Mouse (Mus musculus) left cerebral cortex, postnatal 4 days (tissue): ENCODE measurements around the gene Psmb9. TPM values are rescaled to one million over a fixed set of nuclear protein-coding genes. Genes with fewer than 3 reads are reported as not detected.
"Not testable (repeated sequence)": the region's sequence is repeated elsewhere in the genome, so short reads cannot be mapped to it uniquely, and the experiment has no call there.

Experiments used
- DNase-seq: peaks from one replicate; pipeline ENCODE4 v3.0.0-alpha.2; 2022
- intact Hi-C: fragments of 180-260 bp; cut with DNase I; formaldehyde crosslinking; loops from one replicate; pipeline ENCODE4 v1.15.1; 2025
- total RNA-seq, 2 experiments: library from RNA; stranded (reverse); gene quantifications; 2 replicates each; pipeline ENCODE4 v1.2.3; 2021

Gene Psmb9
- total RNA-seq, 2 experiments from 2014 or later: 0.77 to 1.1 TPM

DNA sequence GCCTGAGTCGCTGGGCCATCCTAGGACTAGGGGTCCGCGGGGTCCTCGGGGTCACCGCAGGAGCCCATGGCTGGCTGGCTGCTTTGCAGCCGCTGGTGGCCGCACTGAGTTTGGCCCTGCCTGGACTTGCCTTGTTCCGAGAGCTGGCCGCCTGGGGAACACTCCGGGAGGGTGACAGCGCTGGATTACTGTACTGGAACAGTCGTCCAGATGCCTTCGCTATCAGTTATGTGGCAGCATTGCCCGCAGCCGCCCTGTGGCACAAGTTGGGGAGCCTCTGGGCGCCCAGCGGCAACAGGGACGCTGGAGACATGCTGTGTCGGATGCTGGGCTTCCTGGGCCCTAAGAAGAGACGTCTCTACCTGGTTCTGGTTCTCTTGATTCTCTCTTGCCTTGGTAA lies 446 bp upstream of the Psmb9 start:
- DNase-seq: peak; percentile 6
- intact Hi-C loops: no loop called here

DNA sequence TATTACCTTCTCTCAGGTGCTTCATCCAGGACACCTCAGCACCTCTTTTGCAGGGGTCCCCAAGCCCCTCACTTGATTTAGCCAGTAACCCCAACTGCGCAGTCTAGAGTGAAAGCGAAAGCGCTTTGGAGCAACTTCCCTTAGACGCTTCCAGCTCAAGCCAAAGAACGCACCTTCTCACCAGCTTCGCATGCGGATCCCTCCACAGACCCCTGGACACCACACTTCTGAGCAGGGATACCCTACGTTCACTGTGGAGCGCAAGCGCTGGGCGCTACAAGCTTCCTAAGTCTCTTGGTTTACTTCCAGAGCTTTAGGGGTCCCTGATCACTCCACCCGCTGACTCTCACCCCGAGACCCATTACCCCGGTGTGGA lies 691 bp downstream of the Psmb9 start:
- no peak for DNase-seq
- intact Hi-C loops: no loop called here

GRCm38 (mm10) chr17:34185526-34185925 lies 2.0 kb downstream of the Psmb9 start:
- intact Hi-C loops: no loop called here
- no peak for DNase-seq

DNA sequence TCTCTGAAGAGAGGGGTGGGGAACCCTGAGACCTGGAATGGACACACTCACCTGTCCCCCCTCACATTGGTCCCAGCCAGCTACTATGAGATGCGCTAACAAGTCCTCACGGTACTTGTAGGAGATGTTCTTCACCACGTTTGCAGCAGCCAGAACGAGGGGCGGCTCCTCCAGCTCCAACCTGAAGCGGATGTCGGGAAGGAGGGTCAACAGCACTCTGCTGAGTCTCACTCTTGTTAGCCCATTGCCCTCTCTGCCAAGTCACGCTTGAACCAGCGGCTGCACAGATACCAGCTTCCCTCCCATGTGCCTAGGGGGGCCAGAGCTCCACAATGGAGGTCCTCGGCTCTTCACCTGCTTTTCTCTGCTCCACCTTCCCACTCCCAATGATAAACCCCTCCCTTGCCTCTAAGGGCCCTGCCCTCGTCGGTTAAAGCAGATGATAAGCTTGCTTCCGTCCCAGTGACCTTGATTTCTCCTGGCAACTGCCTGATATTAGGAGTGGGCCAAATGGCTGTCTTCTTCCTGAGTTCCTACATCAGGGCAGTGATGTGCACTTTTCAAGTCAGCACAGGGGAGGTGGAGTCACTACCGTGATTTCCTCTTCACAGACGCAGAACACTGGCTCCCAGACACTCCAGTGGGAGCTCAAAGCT lies 3.9 kb downstream of the Psmb9 start:
- intact Hi-C loops: no loop called here
- no peak for DNase-seq

GRCm38 (mm10) chr17:34179913-34180859 lies 7.4 kb downstream of the Psmb9 start:
- intact Hi-C loops: no loop called here
- no peak for DNase-seq

GRCm38 (mm10) chr17:34179019-34179418 lies 8.5 kb downstream of the Psmb9 start:
- DNase-seq: no peak
- intact Hi-C loops: no loop called here

DNA sequence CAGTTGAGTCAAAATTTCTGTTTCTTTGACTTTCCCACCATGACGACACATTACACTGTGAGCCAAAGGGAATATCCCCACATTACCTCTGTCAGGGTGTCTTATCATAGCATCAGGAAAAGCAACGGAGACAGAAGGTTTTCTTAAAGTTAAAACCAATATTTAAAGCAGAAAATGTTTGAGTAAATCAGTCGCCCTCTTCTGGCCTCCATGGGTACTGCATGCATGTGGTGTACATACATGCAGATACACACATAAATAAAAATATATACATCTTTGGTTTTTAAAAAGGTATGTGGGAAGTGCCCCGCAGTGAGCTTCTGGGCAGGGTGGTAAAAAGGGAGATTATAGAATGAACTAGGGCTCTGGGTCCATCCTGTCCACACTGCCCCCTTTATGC lies 10.4 kb downstream of the Psmb9 start:
- DNase-seq: no peak
- intact Hi-C loops: no loop called here

DNA sequence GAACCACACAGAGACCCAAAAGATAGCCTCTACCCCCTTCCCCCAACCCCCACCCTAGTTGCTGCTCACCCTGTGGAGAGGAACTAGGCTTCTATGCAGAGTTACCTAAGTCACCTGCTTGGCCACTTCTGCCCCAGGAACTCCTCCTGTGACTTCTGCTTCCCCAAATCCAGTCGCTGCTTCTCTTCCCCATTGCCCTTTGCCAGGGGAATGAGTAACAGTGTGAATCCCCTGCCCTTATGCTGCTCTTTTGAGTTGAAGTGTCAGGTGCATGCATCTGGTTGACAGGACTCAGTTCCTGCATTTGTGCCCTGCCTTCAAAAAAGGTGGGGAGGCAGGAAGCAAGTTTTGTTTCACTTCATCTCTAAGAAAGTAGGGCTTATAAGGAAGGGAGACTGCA lies 13.5 kb downstream of the Psmb9 start:
- intact Hi-C loops: loop anchor here (5.0 kb wide), 2 partner anchors 63 to 173 kb away; partner anchors contain the start of gene H2-Ob

DNA sequence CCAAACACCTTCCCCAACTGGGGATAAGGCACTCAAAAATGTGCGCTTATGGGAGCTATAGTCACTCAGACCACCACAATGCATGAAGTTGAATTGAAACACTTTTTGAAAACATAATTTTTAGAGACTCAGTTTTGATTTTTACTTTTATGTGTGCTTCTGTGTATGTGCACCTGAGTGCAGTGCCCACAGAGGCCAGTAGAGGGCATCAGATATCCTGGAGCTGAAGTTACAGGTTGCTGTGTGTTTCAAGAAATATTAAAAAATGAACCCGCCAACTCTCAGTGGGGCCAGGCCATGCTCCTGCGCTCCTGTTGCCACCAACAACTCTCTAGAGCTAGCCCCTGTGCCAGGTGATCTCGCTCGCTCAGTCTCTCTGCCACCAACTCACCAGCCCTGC lies 15.0 kb downstream of the Psmb9 start:
- intact Hi-C loops: loop anchor here (5.0 kb wide), 2 partner anchors 65 to 175 kb away; partner anchors contain the start of gene H2-Ob
- no peak for DNase-seq

More for the DNA sequence above, 13.5 kb downstream of the Psmb9 start:
- no peak for DNase-seq

DNA sequence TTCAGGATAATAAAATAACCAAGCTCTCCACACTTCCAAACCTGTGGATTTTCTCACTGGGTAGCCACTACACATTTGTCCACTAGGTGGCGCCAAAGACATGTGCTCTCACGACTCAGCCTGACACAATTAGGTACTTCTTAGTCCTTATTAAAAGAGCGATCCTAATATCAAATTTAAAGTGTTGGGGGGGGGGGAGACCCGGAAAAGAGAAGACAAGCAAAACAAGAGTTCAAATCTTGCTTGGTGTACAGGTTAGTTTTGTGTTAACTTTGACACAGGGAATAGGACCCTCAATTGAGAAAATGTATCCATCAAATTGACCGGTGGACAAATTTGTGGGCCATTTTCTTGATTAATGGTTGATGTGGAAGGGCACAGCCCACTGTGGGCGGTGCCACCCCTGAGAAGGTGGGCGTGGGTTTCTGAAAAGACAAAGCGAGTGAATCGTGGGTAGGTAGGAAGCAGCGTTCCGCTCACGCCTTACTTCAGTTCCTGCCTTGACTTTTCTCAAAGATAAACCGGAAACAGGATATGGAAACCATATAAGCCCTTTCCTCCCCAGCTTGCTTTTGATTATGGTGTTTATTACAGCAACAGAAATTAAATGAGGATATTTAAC lies 16.6 kb downstream of the Psmb9 start:
- peak; percentile 72 for DNase-seq
- intact Hi-C loops: loop anchor here (2.0 to 5.0 kb wide), 3 partner anchors 28 to 176 kb away; partner anchors contain the start of gene H2-Ob

DNA sequence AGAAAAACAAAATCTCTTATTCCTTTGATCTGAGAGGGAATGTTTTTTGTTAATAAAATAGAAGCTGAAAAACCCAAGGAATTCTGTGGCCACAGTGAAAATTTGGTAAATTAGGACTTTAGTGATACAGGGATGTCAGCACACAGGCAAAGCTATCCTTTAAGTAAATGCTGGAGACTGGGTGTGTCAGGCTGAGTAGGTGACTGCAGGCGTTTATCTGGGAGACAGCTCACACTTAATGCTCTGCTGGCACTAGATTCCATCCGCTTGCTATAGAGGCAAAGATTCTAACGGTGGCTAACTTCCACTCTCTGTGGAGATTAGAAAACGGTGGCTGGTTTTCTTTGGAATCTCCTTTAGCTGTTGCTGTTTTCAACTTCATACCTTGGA lies 17.1 kb downstream of the Psmb9 start:
- intact Hi-C loops: loop anchor here (2.0 to 5.0 kb wide), 3 partner anchors 28 to 177 kb away; partner anchors contain the start of gene H2-Ob

DNA sequence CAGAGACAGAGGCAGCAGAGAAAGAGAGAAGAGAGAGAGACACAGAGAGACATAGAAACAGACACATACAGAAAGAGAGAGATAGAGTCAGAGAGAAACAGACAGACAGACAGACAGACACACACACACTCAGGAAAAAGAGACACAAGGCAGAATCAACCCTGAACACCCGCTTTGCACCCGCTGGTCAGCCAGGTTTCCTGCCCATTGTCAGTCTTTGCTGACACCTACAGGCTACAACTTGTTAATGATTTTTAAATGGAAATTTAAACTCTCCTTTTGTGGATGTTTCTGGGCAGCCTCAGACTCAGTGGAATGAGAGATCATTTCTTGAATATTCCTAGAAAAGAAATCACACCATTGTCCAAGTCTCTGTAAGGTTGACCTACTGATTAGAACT lies 18.3 kb downstream of the Psmb9 start:
- DNase-seq: peak; percentile 41

More for the DNA sequence above, 17.1 kb downstream of the Psmb9 start:
- no peak for DNase-seq

GRCm38 (mm10) chr17:34165033-34165730 lies 22.4 kb downstream of the Psmb9 start:
- no peak for DNase-seq
- intact Hi-C loops: loop anchor here (5.0 to 10.0 kb wide), 2 partner anchors 60 to 88 kb away; no protein-coding TSS in a partner anchor

More for the DNA sequence above, 18.3 kb downstream of the Psmb9 start:
- intact Hi-C loops: loop anchor here (5.0 to 10.0 kb wide), 2 partner anchors 64 to 92 kb away; no protein-coding TSS in a partner anchor

DNA sequence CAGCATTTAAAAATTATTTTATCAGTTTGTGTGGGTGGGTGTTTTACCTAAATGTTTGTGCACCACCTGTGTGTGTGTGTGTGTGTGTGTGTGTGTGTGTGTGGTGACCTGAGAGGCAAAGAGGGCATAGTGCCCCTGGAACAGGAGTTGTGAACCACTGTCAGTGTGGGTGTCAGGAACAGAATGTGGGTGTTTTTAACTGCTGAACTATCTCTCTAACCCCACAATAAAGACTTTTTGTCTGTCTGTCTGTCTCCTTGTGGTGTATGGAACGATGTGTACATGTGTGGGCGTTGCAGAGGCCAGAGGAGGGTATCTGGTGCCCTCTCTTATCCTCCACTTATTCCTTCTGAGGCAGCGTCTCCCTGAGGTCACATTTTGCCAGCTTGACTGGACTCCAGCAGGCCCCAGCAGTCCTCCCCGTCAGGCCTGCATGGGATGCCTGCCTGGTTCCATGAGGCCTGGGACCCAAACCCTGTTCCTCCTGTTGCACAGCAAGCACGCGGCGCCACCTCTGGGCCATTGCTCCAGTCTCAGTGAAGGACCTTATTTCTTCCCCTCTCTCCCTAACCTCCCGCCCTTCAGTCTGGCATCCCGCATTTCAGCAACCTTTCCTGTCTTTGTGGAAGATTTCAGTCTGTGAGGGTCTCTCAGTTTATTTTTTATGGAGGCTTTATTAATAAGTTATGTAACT lies 23.2 kb downstream of the Psmb9 start:
- DNase-seq: no peak
- intact Hi-C loops: loop anchor here (10.0 kb wide), 1 partner anchor 60 kb away; no protein-coding TSS in a partner anchor

DNA sequence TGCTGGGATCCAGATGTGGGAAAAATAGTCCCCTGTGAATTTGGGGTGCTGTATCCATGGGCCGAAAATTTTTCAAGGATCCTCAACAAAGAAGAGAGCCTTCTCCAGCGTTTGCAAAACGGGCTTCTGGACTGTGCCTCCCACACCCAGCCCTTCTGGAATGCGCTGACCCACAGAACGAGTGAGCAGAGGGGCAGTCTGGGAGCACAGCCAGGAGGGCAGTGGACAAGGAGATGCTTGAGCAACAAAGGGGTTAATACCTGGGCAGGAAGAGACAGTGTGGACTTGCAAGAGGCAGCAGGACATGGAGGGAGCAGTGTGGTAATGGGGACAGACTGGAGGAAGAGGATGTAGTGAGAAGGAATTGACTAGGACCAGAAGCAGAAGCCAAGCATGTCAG lies 32.0 kb downstream of the Psmb9 start:
- intact Hi-C loops: no loop called here
- no peak for DNase-seq

DNA sequence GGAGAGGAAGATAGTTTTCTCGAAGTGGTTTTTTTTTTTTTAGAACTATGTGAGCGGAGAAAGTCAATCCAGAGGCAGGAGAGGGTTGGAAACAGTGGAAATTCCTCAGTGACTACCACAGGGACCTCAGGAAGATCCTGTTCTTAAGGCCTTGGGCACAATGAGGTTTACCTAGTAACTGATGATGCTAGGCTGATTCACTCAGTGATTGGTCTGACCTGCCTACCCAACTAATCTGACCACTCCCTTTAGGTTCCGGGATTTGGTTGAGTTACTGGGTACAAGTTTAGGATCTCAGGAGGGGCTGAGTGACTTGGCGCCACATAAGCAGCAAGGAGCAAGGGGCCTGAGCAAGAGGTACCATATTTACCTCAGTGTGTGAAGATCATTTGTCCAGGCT lies 34.6 kb downstream of the Psmb9 start, which contains the start of gene H2-DMb1:
TSS of gene H2-DMb1 (plus strand) at position 150 of the 400 bp plus-strand sequence.
- DNase-seq: no peak
- intact Hi-C loops: no loop called here

- intact Hi-C loops: no loop called here
- no peak for DNase-seq
Observed at GRCm38 (mm10) chr17:34144960-34145371, 42.6 kb downstream of the Psmb9 start.

GRCm38 (mm10) chr17:34144221-34144620 lies 43.3 kb downstream of the Psmb9 start:
- DNase-seq, intact Hi-C loops: not testable (repeated sequence)

DNA sequence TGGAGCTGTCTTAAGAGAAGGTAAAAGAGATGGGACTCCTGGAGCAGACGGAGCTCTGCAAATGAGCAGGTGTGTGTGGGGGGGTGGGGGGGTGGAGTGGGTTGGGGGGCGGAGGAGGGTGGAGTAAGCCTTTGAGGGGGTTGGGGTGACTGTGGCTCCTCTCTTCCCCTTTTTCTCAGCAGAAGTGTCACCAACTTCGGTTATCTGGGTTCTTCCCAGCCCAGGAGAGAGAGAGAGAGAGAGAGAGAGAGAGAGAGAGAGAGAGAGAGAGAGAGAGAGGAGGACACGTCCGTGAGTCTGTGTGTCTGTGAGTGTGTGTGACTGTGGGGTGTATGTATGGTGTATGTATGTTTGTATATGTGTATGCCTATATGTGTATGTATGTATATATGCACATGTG lies 44.1 kb downstream of the Psmb9 start:
- intact Hi-C loops: no loop called here

DNA sequence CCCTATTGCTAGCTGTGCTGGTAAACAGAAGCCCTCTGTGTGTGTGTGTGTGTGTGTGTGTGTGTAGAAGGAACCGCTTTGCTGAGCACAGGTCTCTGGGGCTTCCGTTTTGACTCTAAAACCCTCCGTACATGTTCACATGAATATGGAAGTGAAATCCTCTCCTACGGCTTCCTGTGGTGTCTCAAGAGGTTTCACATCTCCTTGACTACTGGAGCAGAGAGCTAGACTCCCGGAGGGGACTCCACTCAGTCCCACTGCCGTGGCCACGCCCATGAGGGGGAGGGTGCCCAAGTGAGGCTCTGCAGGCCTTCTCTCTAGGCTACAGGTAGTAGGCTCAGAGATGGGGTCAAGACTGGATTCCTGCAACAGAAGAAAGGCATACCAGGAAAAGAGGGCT lies 44.5 kb downstream of the Psmb9 start, which contains the start of gene H2-DMb2:
TSS of gene H2-DMb2 (plus strand) at position 275 of the 400 bp plus-strand sequence.
- DNase-seq: no peak
- intact Hi-C loops: no loop called here

More for the DNA sequence above, 44.1 kb downstream of the Psmb9 start:
- DNase-seq: no peak
